Mouse (Mus musculus) ES-Bruce4 (cell line): ENCODE results near the gene Tmem25. TPM values are rescaled to one million over a fixed set of nuclear protein-coding genes. Genes with fewer than 3 reads are reported as not detected.

Source experiments
- H3K27ac ChIP-seq: 2 replicates; pipeline ENCODE4 v1.5.1; 2012; ENCODE audit warnings: low read length, inconsistent platforms; ENCODE audit not compliant: insufficient read depth
- H3K27me3 ChIP-seq: 2 replicates; pipeline ENCODE4 v1.6.1; 2012; ENCODE audit warnings: mild to moderate bottlenecking, low read length, inconsistent platforms; ENCODE audit not compliant: control insufficient read depth, poor library complexity, insufficient read depth, severe bottlenecking
- H3K36me3 ChIP-seq: 2 replicates; pipeline ENCODE4 v1.6.1; 2012; ENCODE audit warnings: inconsistent platforms, mild to moderate bottlenecking, low read length, moderate library complexity; ENCODE audit not compliant: control insufficient read depth, poor library complexity, insufficient read depth, severe bottlenecking
- H3K4me1 ChIP-seq: one replicate; pipeline ENCODE4 v1.8.1; 2011; ENCODE audit warnings: low read length; ENCODE audit not compliant: control insufficient read depth, insufficient read depth
- H3K4me3 ChIP-seq: 2 replicates; pipeline ENCODE4 v1.5.1; 2011; ENCODE audit warnings: low read depth, mild to moderate bottlenecking, low read length
- H3K9ac ChIP-seq: 2 replicates; pipeline ENCODE4 v1.6.1; 2012; ENCODE audit warnings: low read depth, mild to moderate bottlenecking, inconsistent platforms; ENCODE audit not compliant: poor library complexity, severe bottlenecking
- H3K9me3 ChIP-seq: replicated peaks from 2 replicates; pipeline ENCODE4 v1.6.1; 2012; ENCODE audit warnings: mild to moderate bottlenecking, low read length, inconsistent platforms; ENCODE audit not compliant: control insufficient read depth, poor library complexity, insufficient read depth, severe bottlenecking
- CTCF ChIP-seq: IDR thresholded peaks from one replicate; pipeline ENCODE4 v1.8.1; 2011; ENCODE audit warnings: low read depth, low read length
- EP300 ChIP-seq: IDR thresholded peaks from 2 replicates; pipeline ENCODE4 v1.6.1; 2011; ENCODE audit warnings: low read depth, low read length; ENCODE audit not compliant: insufficient read depth
- POLR2A ChIP-seq: IDR thresholded peaks from one replicate; pipeline ENCODE4 v1.8.1; 2011; ENCODE audit warnings: low read length; ENCODE audit not compliant: insufficient read depth
- polyA plus RNA-seq: library from polyadenylated mRNA; stranded (reverse); fragments of >200 nt; gene quantifications from 2 replicates; pipeline ENCODE4 v1.2.4, GENCODE M21; 2011; ENCODE audit warnings: low read depth; ENCODE audit not compliant: missing spikeins, insufficient read depth, insufficient read length

Tmem25 gene
- polyA plus RNA-seq, 1 experiment: 1.5 TPM

GRCm38 (mm10) chr9:44767101-44768028, 31.7 kb downstream of the Tmem25 start, which contains the start of the genes Arcn1 and Ift46:
Arcn1 (minus strand) TSS chr9:44767845.
Ift46 (plus strand) TSS chr9:44767908.
- Histone ChIP-seq H3K4me3 (peak within 1 kb of the TSS; percentile 91), H3K9ac (peak within 1 kb of the TSS; percentile 97), H3K36me3 (no peaks in the 10 kb centered on the region; the same call in 1 of the 2 replicates), H3K27me3 (no peaks in the 10 kb centered on the region), H3K9me3 (no peaks in the 10 kb centered on the region), H3K27ac (peak within 1 kb of the TSS; percentile 81), H3K4me1 (peaks cover 3% of the 10 kb centered on the region)
- no peak for TF ChIP-seq EP300
- peak; percentile 34 for TF ChIP-seq POLR2A
- TF ChIP-seq CTCF: no peak

DNA sequence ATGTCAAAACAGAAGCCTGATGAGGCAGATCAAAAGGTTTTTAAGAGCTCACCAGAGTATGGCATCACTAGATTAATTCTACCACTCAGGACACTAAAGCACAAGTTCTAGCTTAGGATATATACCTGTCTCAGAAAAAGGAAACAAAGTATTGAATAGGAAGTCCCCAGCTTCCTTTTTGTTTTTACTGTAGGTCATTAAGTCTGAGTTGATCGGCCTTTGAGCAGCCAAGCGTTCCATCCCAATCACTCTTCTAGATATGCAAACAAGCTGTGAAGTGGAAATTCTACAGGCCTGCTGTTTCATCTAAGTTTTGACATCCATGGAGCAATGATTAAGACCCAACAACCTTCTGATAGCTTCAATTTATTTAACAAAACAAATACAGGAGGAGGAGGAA, 38.2 kb downstream of the Tmem25 start:
- Histone ChIP-seq H3K4me1 (peaks cover 4% of the 10 kb centered on the region), H3K27me3 (no peaks in the 10 kb centered on the region), H3K9me3 (no peaks in the 10 kb centered on the region), H3K4me3 (no peak overlapping the region), H3K27ac (no peak overlapping the region), H3K36me3 (peaks cover 43% of the 10 kb centered on the region), H3K9ac (no peak overlapping the region)
- TF ChIP-seq EP300: no peak
- TF ChIP-seq POLR2A: no peak
- TF ChIP-seq CTCF: no peak

DNA sequence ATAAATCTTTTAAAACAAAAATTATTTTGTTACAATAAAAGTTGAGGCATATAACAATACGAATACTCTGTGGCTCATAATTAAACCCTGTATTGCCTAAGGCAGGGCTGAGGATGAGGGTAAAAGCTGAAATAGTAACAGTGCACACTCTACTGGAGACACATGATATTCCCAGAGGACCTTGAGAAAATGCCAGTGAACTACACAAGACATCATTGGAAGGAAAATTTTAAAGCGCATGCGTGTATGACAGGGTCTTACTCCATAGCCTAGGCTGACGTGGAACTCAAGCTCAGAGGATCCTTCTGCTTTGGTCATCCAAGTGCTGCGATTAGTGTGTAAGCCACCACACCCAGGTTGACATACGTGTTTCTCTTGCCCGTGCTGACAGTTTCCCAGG, 50.6 kb downstream of the Tmem25 start:
- Histone ChIP-seq H3K9ac (no peak overlapping the region), H3K27me3 (no peaks in the 10 kb centered on the region), H3K4me3 (no peak overlapping the region), H3K4me1 (no peaks in the 10 kb centered on the region), H3K27ac (no peak overlapping the region), H3K36me3 (peaks cover 79% of the 10 kb centered on the region), H3K9me3 (no peaks in the 10 kb centered on the region)
- no peak for TF ChIP-seq EP300
- TF ChIP-seq POLR2A: no peak
- TF ChIP-seq CTCF: no peak

GRCm38 (mm10) chr9:44747341-44747740, 51.8 kb downstream of the Tmem25 start:
- H3K4me3 ChIP-seq: no peak overlapping the region
- peaks cover 71% of the 10 kb centered on the region for H3K36me3 ChIP-seq
- H3K27ac ChIP-seq: no peak overlapping the region
- H3K27me3 ChIP-seq: no peaks in the 10 kb centered on the region
- TF ChIP-seq CTCF: no peak
- no peak for TF ChIP-seq EP300
- TF ChIP-seq POLR2A: no peak
- no peaks in the 10 kb centered on the region for H3K9me3 ChIP-seq
- H3K4me1 ChIP-seq: no peaks in the 10 kb centered on the region
- H3K9ac ChIP-seq: no peak overlapping the region

DNA sequence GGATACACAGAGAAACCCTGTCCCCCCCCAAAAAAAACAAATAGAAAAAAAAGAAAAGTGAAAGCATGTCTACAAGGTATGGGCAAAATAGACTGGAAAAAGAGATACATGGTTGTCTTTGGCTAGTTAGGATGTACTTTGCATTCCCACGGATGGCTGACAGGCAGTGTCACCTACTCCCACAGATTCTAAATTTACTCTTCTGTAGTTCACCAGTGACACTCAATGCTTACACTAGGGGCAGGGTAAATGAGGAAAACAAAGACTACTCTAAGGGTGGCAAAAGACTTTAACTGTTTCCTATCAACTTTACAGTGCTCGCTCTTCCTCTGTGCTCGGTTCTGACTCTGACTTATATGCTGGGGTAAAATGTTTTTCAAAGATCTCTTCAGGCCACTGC, 52.4 kb downstream of the Tmem25 start:
- no peak overlapping the region for H3K9ac ChIP-seq
- no peaks in the 10 kb centered on the region for H3K4me1 ChIP-seq
- H3K36me3 ChIP-seq: peaks cover 66% of the 10 kb centered on the region
- H3K27ac ChIP-seq: no peak overlapping the region
- H3K27me3 ChIP-seq: no peaks in the 10 kb centered on the region
- TF ChIP-seq POLR2A (no peak), CTCF (no peak), EP300 (no peak)
- no peak overlapping the region for H3K4me3 ChIP-seq
- no peaks in the 10 kb centered on the region for H3K9me3 ChIP-seq

DNA sequence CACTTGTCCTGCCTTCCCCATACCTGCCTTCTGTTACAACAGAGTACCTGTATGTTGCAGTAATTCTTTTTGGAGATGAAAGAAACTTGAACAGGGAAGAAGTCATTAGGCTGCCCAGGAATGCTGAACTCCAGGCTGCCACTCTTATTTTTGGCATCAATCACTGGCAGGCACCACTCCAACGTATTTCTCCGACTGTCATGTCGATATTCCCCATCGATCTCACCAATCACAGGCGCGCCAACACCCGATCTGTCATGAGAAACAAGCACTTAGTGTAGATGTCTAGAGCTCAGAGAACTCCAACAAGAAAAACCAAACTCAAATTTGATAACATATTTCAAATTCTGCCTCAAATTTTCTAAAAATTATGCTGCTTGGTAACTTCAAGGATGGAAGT, 53.7 kb downstream of the Tmem25 start:
- Histone ChIP-seq H3K36me3 (peaks cover 58% of the 10 kb centered on the region), H3K27ac (no peak overlapping the region), H3K27me3 (no peaks in the 10 kb centered on the region), H3K4me1 (no peaks in the 10 kb centered on the region), H3K9me3 (no peaks in the 10 kb centered on the region), H3K9ac (no peak overlapping the region), H3K4me3 (no peak overlapping the region)
- TF ChIP-seq EP300 (no peak), POLR2A (no peak), CTCF (no peak)

Other genes starting within 250 kb of the Tmem25 start
- gene Cxcr5, start 237.4 kb downstream of the Tmem25 start, polyA plus RNA-seq: not detected in 2 replicates
- 165 and 176 TPM in 2 replicates for gene Ddx6, start 194.4 kb downstream of the Tmem25 start, polyA plus RNA-seq
- gene Treh, start 126.1 kb downstream of the Tmem25 start, polyA plus RNA-seq: not detected in 2 replicates
- 19.0 and 22.3 TPM in 2 replicates for gene Phldb1, start 64.1 kb downstream of the Tmem25 start, polyA plus RNA-seq
- 259 and 291 TPM in 2 replicates for gene Arcn1, start 31.5 kb downstream of the Tmem25 start, polyA plus RNA-seq
- gene Ift46, start 31.4 kb downstream of the Tmem25 start, polyA plus RNA-seq: 329 and 336 TPM in 2 replicates
- gene Ttc36, start 3.8 kb upstream of the Tmem25 start, polyA plus RNA-seq: not detected in 2 replicates
- gene Kmt2a, start 82.0 kb upstream of the Tmem25 start, polyA plus RNA-seq: 59.5 and 71.4 TPM in 2 replicates
- 166 and 170 TPM in 2 replicates for gene Atp5l, start 121.4 kb upstream of the Tmem25 start, polyA plus RNA-seq
- 37.4 and 45.9 TPM in 2 replicates for gene Ube4a, start 166.3 kb upstream of the Tmem25 start, polyA plus RNA-seq
- gene Cd3g, start 181.1 kb upstream of the Tmem25 start, polyA plus RNA-seq: not detected in 2 replicates
- not detected in 2 replicates for gene Cd3d, start 182.5 kb upstream of the Tmem25 start, polyA plus RNA-seq
- not detected in 2 replicates for gene Cd3e, start 210.3 kb upstream of the Tmem25 start, polyA plus RNA-seq
- 58.9 and 64.3 TPM in 2 replicates for gene Mpzl2, start 240.5 kb upstream of the Tmem25 start, polyA plus RNA-seq